Mouse (Mus musculus): ENCODE measurements around the gene Foxe1. TPM values are rescaled to one million over a fixed set of nuclear protein-coding genes. Genes with fewer than 3 reads are reported as not detected.

Foxe1 gene
- not detected in 2 replicates for polyA plus RNA-seq (2012; ENCODE audit: insufficient read depth, low replicate concordance)

DNA sequence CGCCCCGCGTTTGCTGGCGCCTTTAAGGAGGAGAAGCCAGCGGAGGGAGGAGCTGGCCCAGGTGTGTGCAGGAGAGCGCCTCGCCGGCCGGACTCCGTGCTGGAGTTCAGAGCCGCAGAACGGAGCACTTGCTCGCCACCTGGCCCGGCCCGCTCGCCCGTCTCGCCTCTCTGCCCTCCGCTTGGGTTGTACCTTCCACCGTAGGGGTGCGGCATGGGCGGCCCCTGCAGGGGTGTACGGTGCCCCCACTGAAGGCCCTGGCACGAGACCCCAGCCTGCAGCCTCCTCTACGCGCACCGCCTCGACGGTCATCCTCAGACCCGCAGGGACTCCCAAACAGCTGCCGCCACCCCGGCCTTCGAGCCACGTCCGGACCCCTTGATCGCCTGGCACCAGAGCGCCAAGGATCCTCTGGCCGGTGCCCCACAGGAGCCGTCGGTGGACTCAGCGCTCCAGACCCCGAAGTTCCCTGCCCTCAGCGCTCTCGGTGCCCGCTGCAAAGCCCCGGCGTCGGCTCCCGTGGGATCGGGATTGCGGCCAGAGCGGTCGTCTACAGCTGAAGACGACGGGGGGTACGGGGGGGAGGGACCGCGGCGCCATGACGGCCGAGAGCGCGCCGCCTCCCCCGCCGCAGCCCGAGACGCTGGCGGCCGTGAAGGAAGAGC lies at the start of gene Foxe1:
Gene Foxe1, plus strand, starts transcription at position 14 of the 665 bp plus-strand sequence.
- peaks cover 98% of the 10 kb centered on the region for H3K27me3 ChIP-seq (replicated peaks)
- H3K36me3 ChIP-seq (replicated peaks; ENCODE audit: low read length) = no peaks in the 10 kb centered on the region
- peak within 1 kb of the TSS; percentile 87 for H3K4me3 ChIP-seq (replicated peaks)
- H3K9me3 ChIP-seq = peaks cover 15% of the 10 kb centered on the region
- peaks cover 58% of the 10 kb centered on the region for H3K4me1 ChIP-seq
- TF ChIP-seq FLI1 (IDR thresholded peaks at IDR 0.05; ENCODE audit: low read length) = no peak
- TF ChIP-seq GATA1 (IDR thresholded peaks at IDR 0.05; ENCODE audit: borderline replicate concordance, low read length) = no peak

DNA sequence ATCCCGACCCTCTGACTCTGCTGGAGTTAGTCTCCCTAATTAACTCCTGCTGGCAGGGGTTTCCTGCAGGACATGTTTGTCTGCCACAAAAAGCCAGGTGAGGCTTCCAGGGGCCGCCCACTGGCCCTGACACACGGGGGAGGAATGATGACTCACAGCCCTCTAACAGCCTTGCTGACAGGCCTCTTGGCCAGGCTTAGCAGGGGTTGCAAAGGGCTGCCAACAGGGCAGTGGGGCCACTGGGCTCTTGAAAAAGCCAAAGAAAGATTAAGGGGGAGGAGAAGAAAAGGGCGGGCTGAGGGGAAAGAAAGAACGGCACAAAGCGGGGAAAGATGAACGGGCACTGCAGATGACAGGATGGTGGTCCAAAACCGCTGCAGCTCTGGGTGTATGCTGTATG lies 39.3 kb upstream of the Foxe1 start:
- Histone ChIP-seq H3K36me3 (replicated peaks; ENCODE audit: low read length) (no peaks in the 10 kb centered on the region), H3K27me3 (replicated peaks) (peaks cover 60% of the 10 kb centered on the region), H3K4me3 (replicated peaks) (peak overlapping the region; percentile 92), H3K4me1 (peaks cover 43% of the 10 kb centered on the region), H3K9me3 (no peaks in the 10 kb centered on the region)
- TF ChIP-seq GATA1 (IDR thresholded peaks at IDR 0.05; ENCODE audit: borderline replicate concordance, low read length) (no peak), FLI1 (IDR thresholded peaks at IDR 0.05; ENCODE audit: low read length) (no peak)

DNA sequence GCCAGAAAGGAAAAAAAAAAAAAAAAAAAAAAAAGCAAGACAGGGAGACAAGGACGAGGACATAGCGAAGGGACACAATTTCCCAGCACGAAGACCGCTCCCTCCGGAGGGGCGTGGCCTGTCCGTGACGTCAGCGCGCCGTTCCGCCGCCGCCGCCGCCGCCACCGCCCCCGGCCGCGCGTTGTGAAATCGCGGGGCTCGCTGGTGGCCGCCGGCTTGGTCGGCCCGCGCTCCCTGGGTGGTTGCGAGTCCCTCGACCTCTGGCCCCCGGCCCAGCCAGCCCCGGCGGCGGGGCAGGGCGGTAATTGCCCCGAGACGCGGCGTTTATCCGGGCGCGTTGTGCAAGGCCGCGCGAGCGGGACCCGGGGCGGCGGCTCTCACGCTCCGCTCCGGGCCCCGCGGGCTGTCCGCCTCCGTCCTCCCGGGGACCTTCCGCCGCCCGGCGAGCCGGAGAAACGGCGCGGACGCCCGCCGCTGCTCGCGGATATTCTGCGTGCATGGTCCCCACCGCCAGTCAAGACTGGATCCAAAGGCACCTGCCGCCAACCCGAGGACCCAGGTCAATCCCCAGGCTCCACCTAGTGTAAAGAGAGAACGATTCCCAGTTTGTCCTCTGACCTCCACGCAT lies 38.5 kb upstream of the Foxe1 start:
- no peaks in the 10 kb centered on the region for H3K36me3 ChIP-seq (replicated peaks; ENCODE audit: low read length)
- peak overlapping the region; percentile 92 for H3K4me3 ChIP-seq (replicated peaks)
- H3K27me3 ChIP-seq (replicated peaks) = peaks cover 61% of the 10 kb centered on the region
- H3K4me1 ChIP-seq = peaks cover 44% of the 10 kb centered on the region
- TF ChIP-seq FLI1 (IDR thresholded peaks at IDR 0.05; ENCODE audit: low read length) = no peak
- no peak for TF ChIP-seq GATA1 (IDR thresholded peaks at IDR 0.05; ENCODE audit: borderline replicate concordance, low read length)
- H3K9me3 ChIP-seq = no peaks in the 10 kb centered on the region

DNA sequence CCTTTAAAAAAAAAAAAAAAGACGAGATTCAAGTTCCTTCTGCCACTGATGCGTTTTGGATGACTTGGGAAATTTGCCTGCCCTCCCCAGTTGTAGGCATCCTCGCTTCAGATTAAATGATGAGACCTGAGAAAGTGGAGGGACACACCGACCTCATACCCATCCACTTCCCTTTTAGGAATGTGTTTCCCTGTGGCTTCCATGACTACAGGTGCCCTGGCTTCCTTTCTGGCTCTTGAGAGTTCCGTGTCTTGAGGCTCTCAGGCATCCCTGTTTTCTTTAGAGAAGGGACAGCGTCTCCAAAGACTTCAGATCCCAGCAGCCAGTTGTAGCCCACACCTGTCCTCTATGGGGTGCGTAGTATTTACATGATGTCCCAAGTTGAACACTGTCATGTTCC lies 38.0 kb upstream of the Foxe1 start:
- TF ChIP-seq FLI1 (IDR thresholded peaks at IDR 0.05; ENCODE audit: low read length) = no peak
- no peak for TF ChIP-seq GATA1 (IDR thresholded peaks at IDR 0.05; ENCODE audit: borderline replicate concordance, low read length)
- Histone ChIP-seq H3K4me3 (replicated peaks) (peak overlapping the region; percentile 92), H3K27me3 (replicated peaks) (peaks cover 58% of the 10 kb centered on the region)

DNA sequence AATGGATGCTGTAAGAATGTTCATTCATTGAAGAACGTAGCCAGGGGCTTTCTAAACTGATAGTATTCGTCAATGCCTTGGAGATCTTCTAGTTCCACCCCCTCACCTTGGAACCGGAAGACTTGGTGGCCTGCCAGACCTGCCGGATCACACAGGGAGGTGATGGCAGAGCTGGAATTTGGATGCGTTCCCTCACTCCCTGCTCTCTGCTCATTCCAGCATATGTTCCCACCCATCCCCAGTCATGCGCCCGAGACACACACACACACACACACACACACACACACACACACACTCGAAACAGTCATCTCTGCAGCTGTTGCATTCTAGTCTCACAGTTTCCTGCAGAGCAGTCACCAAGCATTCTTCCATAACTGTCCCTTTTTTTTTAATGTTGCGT lies 36.1 kb upstream of the Foxe1 start:
- no peak for TF ChIP-seq GATA1 (IDR thresholded peaks at IDR 0.05; ENCODE audit: borderline replicate concordance, low read length)
- H3K9me3 ChIP-seq = no peaks in the 10 kb centered on the region
- no peak overlapping the region for H3K4me3 ChIP-seq (replicated peaks)
- H3K36me3 ChIP-seq (replicated peaks; ENCODE audit: low read length) = no peaks in the 10 kb centered on the region
- peaks cover 26% of the 10 kb centered on the region for H3K4me1 ChIP-seq
- H3K27me3 ChIP-seq (replicated peaks) = peaks cover 64% of the 10 kb centered on the region

More for the DNA sequence above, 38.0 kb upstream of the Foxe1 start:
- Histone ChIP-seq H3K4me1 (peaks cover 38% of the 10 kb centered on the region), H3K36me3 (replicated peaks; ENCODE audit: low read length) (no peaks in the 10 kb centered on the region), H3K9me3 (no peaks in the 10 kb centered on the region)

DNA sequence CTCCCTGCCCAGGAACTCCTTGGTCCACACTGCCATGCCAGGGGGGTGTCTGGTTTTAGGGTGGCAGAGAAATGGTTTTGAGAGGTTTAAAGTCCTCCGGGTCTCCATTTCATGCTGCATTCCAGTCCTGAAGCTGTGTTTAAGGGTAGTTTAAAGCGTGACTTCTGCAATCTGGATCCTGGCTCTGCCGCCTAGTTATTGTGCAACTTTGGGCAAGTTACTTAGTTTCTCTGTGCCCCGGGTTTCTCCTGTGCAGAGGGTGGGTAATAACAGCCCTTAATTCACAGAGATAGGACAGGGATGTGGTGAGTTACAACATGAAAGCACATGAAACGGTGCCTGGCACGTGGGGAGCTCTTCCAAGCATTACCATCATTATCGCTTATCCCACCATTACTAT lies 35.5 kb upstream of the Foxe1 start:
- H3K27me3 ChIP-seq (replicated peaks) = peaks cover 67% of the 10 kb centered on the region
- H3K9me3 ChIP-seq = no peaks in the 10 kb centered on the region
- TF ChIP-seq FLI1 (IDR thresholded peaks at IDR 0.05; ENCODE audit: low read length) (no peak), GATA1 (IDR thresholded peaks at IDR 0.05; ENCODE audit: borderline replicate concordance, low read length) (no peak)
- H3K4me1 ChIP-seq = peaks cover 26% of the 10 kb centered on the region
- H3K4me3 ChIP-seq (replicated peaks) = no peak overlapping the region
- H3K36me3 ChIP-seq (replicated peaks; ENCODE audit: low read length) = no peaks in the 10 kb centered on the region

DNA sequence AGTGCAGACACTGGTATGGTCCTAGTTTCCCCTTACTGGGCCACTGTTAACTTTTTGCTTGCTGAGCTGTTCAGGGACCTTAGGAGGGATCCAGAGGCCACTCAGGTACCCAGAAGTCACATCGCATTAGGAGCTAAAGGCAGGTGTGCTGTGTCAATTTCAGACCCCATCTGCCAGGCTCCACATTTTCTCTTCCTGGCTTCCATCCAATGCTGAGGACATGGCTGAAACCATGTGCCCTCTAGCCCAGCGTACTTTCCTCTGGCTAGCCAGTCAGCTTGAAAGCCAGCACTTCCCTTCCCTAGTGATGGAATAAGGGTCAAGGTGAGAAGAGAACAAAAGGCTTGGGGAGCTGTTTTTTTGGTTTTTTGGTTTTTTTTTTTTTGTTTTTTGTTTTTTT lies 31.8 kb upstream of the Foxe1 start:
- no peak for TF ChIP-seq GATA1 (IDR thresholded peaks at IDR 0.05; ENCODE audit: borderline replicate concordance, low read length)
- TF ChIP-seq FLI1 (IDR thresholded peaks at IDR 0.05; ENCODE audit: low read length) = no peak
- peaks cover 5% of the 10 kb centered on the region for H3K4me1 ChIP-seq
- H3K27me3 ChIP-seq (replicated peaks) = peaks cover 57% of the 10 kb centered on the region

DNA sequence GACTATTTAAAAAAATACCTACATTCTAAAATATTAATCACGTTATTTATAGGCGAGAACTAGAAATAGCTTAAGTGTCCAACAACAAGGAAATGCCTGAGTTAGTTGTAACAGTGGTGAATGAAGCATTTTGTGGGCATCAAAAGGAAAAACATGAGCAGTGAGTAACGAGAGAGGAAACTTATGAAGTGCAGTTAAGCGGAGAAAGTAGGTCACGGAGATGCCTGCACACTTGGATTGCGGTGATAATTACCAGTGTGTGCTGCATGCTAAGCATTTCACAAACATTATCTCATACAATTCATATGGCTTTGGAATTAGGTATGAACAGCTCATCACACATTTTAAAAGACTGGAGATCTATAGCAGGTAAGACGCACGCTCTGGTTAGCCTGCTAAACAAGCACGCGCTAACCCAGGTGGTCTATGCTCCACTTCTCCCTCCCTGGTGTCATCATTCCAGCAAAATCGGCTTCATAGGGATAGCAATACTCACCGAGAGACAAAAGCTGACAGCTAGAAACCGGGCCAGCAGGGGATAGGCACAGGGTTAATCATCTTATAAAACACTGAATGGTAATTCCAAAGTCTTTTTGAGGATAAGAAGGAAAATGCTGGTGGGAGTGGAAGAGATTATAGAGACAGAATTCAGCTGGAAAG lies 21.5 kb upstream of the Foxe1 start:
- Histone ChIP-seq H3K27me3 (replicated peaks) (peaks cover 43% of the 10 kb centered on the region), H3K4me1 (no peaks in the 10 kb centered on the region), H3K9me3 (peaks cover 32% of the 10 kb centered on the region), H3K4me3 (replicated peaks) (no peak overlapping the region), H3K36me3 (replicated peaks; ENCODE audit: low read length) (no peaks in the 10 kb centered on the region)
- TF ChIP-seq GATA1 (IDR thresholded peaks at IDR 0.05; ENCODE audit: borderline replicate concordance, low read length) (no peak), FLI1 (IDR thresholded peaks at IDR 0.05; ENCODE audit: low read length) (no peak)

More for the DNA sequence above, 31.8 kb upstream of the Foxe1 start:
- H3K9me3 ChIP-seq = peaks cover 3% of the 10 kb centered on the region
- no peak overlapping the region for H3K4me3 ChIP-seq (replicated peaks)
- no peaks in the 10 kb centered on the region for H3K36me3 ChIP-seq (replicated peaks; ENCODE audit: low read length)

DNA sequence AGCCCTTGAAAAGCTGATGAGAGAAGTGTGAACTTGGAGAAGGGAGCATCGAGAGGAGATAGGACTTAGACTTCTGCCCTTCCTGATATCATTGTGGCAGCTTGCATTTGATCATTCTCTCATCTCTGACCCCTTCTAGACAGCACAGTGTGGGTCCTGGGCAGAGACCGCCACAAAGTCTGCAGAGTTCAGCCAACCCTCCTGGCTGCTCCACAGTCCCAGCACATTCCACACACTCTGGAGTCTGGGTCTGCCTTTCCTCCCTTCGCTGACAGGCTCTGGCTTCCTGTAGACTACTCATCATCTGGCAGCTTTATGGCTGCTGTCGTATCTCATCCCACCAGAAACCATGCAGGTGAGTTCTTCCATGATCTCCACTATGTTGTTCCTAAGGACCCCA lies 20.7 kb upstream of the Foxe1 start:
- no peak for TF ChIP-seq GATA1 (IDR thresholded peaks at IDR 0.05; ENCODE audit: borderline replicate concordance, low read length)
- TF ChIP-seq FLI1 (IDR thresholded peaks at IDR 0.05; ENCODE audit: low read length) = no peak
- Histone ChIP-seq H3K27me3 (replicated peaks) (peaks cover 42% of the 10 kb centered on the region), H3K9me3 (peaks cover 27% of the 10 kb centered on the region), H3K4me3 (replicated peaks) (no peak overlapping the region), H3K4me1 (no peaks in the 10 kb centered on the region), H3K36me3 (replicated peaks; ENCODE audit: low read length) (no peaks in the 10 kb centered on the region)

DNA sequence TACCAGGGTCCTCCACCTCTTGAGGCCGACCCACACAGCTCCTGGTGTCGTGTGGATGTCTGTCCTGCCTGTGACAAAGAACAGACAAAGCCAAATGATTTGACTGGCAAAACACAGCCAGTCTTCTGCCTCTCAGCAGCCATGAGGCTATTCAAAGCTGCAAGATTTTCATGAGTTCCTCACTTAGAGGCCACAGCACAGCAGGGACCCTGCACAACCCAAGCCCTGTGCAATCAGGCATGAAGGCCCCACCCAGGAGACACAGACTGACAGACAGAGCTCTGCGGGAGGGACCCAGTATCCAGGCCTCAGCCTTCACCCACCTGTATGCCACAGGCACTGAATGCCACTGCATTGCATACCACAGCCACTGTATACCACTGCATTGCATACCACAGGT lies 14.5 kb upstream of the Foxe1 start:
- peaks cover 10% of the 10 kb centered on the region for H3K9me3 ChIP-seq
- no peaks in the 10 kb centered on the region; the same call in 1 of the 2 replicates for H3K4me1 ChIP-seq
- H3K4me3 ChIP-seq (replicated peaks) = no peak overlapping the region
- TF ChIP-seq GATA1 (IDR thresholded peaks at IDR 0.05; ENCODE audit: borderline replicate concordance, low read length) = no peak
- TF ChIP-seq FLI1 (IDR thresholded peaks at IDR 0.05; ENCODE audit: low read length) = no peak
- no peaks in the 10 kb centered on the region for H3K36me3 ChIP-seq (replicated peaks; ENCODE audit: low read length)
- peaks cover 46% of the 10 kb centered on the region for H3K27me3 ChIP-seq (replicated peaks)
